Mouse (Mus musculus): ENCODE measurements around the gene Lif. TPM values are rescaled to one million over a fixed set of nuclear protein-coding genes. Genes with fewer than 3 reads are reported as not detected.

Lif gene
- 1 to 10 TPM; 1.3 to 2.1 TPM for total RNA-seq (2021)
- long read RNA-seq, experiment 1, partial matches to known transcripts = 0 of 2 reads
- long read RNA-seq, experiment 1, other reads (novel, unspliced or antisense) = 2 of 2 reads
- long read RNA-seq, experiment 2, partial matches to known transcripts = 2 of 3 reads
- long read RNA-seq, experiment 2, other reads (novel, unspliced or antisense) = 1 of 3 reads

DNA sequence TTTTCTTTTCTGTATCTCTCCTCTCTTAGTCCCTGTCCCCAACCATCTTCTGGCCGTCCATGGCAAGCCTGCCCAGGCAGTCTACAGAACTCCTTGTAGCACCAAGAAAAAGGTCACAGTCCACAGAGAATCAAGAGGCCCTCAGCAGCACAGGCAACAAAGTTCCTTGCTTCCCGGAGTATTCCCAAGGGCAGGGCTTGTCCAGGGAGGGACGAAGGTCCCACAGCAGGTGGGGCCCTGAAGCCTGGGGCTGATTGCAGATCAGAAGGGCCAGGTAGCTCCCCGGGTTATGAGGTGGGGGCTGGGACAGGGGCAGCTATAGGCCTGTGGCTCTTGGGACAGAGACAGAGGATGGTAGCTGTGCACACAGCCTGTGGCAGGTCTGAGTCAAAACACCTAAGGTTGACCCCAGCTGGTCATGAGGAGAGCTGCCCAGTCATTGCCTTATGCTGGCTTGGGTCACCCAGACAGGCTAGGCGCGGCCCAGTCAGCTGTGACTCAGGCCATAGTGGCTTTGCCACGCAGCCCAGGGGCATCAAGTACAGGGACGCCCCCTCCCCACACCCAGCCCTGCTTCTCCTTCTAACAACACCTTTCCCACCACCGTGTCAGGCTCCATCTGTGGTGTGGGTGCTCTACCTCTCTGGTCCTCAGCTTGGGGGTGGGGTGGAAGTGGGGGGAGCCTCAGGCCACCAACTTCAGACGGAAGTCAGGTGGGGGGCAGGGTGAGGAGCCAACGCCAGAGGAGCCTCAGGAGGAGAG is at the start of gene Lif:
Lif (plus strand) TSS at position 712 of the 762 bp plus-strand sequence.
- DNase-seq (ENCODE audit: low spot score in 2 of 2) = no peak

DNA sequence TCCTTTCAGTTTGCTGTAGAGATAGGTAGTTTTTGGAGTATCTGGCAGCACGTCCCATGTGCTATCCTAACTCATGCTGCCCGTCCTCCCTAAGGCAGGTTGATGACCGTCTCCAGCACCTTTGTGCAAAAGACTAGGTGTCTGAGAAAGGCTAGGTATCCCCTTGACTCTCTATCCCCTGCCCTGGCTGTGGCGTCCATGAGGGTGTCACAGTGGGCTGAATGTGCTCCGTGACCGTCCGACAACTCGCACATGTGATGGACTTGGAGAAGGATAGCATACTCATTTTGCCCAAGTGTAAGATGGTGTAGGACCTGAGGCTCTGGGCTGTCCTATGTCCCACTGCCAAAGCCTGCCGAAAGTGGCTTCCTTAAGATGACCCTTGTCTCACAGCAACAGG is 49.7 kb upstream of the Lif start:
- DNase-seq (ENCODE audit: low spot score in 2 of 2) = no peak

DNA sequence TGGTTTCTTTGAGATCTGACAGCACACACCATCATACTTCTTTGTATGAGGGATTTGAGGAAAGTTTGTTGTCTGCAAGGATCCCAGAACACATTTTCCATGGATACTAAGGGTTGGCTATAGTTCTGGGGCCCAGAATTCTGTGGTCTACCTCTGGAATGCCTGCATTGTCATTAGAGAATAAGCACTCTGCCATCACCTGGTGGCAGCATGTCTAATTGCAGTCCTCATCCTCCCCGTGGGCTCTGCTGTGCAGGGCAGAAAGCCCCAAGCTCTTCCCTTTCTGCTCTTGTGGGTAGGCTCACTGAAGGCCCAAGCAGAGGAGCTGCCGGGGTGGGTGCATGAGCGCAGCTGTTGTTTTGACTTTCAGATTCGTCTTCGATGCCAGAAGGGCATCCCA is 47.8 kb upstream of the Lif start:
- DNase-seq (ENCODE audit: low spot score in 2 of 2) = no peak

DNA sequence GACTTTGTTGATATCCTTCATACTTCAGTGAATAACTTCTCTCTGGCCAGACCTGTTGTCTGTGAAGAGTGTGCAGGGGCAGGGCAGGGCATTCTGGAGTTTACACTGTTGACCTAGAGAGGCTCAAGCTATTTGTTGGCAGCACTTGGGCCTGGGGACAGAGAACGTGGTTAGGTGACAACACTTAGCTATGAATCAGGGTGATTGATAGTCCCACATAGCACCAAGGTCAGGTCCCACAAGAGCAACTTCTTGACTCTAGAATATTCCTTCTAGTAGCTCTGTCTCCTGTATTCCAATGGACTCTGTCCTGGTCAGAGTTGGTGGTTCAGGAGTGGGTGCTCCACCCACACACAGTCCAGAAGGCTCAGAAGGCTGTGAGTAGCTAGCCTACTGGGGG is 46.6 kb upstream of the Lif start:
- DNase-seq (ENCODE audit: low spot score in 2 of 2) = no peak

DNA sequence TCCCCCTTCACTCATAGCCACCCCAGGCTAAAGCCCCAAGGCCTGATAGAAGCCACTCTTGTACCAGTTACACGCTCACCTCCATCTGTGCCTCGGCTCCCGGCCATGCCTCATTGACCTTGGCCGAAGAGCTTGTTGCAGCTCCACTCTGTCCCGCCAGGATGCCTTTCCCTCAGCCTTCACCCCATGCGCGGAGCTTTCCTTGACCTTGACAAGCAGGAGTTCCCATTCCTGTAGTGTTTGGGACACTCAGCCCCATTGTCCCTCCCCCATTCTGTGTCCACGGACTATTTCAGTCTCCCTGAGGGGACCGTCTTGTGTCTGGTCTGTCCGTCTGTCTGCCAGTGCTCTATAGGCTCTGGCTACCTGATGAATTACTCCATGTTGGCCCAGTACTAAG is 44.2 kb upstream of the Lif start:
- DNase-seq (ENCODE audit: low spot score in 2 of 2) = no peak

DNA sequence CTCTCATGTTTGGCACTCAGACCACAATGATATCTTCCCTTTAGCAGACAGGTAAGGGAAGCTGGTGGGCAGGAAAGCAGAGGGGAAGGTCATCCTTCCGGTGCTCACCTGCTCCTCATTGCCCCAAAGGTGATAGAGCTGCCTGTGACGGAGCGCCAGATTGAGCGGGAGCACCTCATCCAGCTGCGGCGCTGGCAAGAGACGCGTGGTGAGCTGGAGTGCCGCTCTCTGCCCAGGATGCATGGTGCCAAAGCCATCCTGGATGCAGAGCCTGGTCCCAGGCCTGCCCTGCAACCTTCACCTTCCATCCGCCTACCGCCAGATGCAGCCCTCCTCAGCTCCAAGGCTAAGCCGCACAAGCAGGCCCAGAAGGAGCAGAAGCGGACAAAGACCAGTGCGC is 42.8 kb upstream of the Lif start:
- DNase-seq (ENCODE audit: low spot score in 2 of 2) = no peak

DNA sequence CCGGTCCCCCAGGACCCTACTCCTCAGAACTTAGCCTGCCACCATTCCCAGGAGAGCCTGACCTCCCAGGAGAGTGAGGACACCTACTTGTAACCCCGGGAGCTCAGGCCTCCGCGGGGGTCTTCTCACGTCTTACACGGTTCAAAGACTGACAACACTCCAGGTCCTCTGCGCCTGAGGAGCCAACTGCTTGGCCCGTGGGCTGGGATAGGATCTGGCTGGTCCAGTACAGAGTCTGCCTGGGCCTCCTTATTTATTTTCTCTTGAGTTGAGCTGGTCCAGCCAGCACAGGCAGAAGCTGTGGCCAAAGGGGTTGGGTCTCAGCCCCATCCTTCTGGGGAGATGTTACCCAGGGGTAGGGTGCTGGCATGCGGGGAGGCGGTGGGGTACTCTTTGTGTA is 42.3 kb upstream of the Lif start:
- DNase-seq (ENCODE audit: low spot score in 2 of 2) = no peak

DNA sequence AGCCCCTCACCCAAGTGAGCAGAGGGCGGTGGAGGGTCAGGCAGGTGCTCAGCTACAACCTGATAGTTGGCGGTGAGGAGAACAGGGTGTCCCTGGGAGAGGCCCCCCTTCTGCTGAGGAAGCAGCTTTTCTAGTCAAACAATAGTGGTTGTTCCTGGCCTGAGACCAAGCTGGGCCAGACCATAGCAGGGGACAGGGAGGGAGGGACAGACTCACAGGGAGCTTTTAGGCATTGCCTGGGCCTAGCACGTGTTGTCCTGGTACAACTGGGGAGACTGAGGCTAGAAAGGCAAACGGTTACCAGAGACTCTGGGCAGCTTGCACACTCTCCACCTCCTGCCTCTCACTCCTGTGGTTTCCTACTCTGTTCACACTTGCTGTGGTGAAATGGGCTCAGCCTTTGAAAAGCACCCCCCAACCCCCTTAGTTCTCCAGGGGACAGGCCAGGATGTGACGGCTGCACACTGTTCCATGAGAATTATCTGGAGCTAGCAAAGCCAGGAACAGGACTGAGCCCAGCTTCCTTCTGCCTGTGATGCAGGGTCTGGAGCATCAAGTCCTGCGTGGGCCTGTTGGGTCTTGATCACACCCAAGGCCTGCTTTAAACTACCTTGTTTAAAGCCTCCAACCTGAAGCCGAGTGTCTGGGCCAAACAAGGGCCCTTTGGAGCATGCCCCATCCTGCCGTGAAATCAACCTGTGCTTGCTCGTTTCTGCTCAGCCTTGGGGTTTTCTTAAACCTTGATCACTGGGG is 40.9 kb upstream of the Lif start:
- no peak for DNase-seq (ENCODE audit: low spot score in 2 of 2)

DNA sequence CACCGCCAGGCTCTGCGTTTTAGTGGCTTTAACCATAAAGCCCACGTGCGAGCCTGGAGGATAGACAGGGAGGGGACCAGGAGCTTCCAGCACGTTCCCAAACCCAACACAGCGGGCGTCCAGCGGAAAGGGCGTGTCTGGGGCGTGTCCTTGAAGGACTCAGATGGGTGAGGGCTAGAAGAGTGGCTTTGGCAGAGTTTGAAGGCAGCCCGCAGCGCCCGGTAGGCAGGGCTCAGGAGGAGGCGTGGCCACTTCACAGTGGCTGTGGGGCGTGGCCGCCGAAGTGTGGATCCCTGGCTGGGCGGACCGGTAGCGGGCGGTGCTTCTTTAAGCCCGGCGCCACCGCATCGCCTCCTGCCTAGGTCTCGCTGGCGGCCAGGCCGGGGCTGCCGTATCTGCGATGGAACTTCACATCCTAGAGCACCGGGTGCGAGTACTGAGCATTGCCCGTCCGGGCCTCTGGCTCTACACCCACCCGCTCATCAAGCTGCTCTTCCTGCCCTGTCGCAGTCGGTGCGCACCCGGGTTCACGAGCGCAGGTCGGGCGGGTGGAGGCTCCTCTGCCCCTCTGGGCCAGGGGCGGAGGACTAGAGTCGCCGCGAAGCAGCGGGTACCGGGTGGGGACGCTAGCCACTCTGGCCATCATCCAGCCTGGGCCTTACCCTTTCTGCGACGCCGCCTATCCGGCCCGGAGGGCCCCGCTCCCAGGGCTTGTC is 39.3 kb upstream of the Lif start, which contains the start of gene Castor1:
Castor1 (plus strand) TSS at position 312 of the 716 bp plus-strand sequence.
- peak; percentile 62 to 83 for DNase-seq (ENCODE audit: low spot score in 2 of 2)

DNA sequence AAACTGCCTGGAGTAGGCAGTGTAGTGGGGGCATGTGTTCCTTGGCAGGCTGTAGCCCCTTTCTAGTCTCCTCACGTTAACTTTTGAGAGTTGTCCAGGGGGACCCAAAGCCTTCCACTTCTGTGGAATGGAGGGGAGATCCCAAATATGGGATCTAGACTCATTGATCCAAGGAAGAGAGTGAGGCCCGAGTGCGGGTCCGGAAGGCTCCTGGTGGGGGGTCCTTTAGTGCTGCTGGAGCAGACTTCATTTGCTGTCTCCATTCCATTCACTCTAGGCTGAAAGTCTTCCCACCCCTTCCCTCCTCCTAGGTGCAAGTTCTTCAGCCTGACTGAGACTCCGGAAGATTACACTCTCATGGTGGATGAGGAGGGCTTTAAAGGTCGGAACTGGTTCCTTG is 38.7 kb upstream of the Lif start:
- no peak for DNase-seq (ENCODE audit: low spot score in 2 of 2)

DNA sequence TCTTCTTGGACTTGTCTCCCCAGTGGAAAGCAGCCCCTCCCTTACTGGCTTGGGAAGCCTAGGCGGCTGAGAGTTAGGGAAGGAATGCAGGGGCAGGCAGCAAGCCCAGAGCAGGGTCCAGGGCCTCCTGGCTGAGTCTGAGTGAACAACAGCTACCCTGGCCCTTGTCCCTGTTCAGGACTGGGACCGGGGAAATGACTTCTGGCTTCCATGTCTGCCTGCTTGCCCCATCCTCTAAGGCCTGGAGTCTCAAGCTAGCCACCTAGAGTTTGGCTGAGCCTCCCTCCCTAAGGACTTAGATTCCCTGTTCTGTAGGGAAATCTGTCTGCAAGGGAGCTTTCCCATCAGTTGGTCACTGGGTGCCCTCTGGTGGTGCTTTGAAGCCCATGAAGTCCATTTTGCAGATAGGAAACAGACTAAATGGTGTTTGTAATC is 38.0 kb upstream of the Lif start:
- peak in 1 of 2 experiments; percentile 78 for DNase-seq (ENCODE audit: low spot score in 2 of 2)

DNA sequence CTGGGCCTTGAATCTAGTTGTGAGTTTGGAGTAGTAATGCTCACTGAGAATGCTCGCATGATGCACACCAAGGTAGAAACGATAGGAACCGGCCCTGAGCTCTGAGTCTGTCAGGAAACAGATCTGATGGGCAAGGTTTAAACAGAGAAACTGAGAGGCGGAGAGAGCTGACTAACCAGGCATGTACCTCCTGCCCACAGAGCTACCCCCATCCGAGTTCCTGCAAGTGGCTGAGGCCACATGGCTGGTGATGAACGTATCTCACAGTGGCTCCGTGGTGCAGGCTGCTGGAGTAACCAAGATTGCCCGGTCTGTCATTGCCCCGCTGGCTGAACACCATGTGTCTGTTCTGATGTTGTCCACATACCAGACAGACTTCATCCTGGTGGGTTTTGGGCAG is 37.4 kb upstream of the Lif start:
- no peak for DNase-seq (ENCODE audit: low spot score in 2 of 2)

DNA sequence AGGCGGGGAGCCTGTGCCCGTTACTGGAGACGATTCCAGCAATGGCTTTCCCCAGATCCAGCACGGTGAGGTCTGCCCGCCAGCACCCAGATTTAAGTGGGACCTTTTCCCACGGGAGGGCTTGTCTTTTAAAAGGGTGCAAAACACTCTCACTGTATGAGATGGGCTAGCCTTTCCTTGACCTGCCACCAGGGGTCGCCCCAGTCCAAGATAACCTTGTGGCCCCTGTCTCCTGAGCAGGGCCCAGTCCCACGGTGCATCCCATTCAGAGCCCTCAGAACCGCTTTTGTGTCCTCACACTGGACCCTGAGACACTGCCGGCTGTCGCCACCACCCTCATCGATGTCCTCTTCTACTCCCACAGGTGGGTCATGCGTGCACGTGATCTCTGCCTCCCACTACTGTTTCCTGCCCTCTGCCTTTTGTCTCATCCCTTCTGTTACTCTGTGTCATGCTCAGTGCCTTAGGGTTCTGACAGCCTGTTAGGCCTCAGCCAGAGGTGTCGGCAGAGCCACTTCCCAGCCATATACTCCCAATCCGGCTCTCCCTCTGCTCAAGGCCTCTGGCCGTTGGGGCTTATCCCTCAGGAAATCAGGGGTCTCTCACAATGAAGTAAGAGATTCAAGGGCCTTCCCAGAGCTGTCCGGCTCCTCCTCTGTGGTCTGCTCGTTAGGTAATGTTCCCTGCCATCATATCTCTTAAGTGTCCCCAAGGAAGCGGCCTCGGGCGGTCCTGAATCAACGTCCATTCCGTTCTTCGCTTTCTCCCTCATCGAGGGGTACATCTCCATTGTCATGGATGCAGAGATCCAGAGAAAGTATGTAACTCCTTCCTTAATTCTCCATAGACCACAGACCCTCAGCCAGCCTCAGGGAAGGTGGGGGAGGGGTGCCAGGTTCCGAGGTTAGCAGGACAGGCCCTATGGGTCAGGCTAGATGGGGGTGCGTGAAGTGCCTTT is 36.6 kb upstream of the Lif start:
- peak; percentile 78 to 82 for DNase-seq (ENCODE audit: low spot score in 2 of 2)

DNA sequence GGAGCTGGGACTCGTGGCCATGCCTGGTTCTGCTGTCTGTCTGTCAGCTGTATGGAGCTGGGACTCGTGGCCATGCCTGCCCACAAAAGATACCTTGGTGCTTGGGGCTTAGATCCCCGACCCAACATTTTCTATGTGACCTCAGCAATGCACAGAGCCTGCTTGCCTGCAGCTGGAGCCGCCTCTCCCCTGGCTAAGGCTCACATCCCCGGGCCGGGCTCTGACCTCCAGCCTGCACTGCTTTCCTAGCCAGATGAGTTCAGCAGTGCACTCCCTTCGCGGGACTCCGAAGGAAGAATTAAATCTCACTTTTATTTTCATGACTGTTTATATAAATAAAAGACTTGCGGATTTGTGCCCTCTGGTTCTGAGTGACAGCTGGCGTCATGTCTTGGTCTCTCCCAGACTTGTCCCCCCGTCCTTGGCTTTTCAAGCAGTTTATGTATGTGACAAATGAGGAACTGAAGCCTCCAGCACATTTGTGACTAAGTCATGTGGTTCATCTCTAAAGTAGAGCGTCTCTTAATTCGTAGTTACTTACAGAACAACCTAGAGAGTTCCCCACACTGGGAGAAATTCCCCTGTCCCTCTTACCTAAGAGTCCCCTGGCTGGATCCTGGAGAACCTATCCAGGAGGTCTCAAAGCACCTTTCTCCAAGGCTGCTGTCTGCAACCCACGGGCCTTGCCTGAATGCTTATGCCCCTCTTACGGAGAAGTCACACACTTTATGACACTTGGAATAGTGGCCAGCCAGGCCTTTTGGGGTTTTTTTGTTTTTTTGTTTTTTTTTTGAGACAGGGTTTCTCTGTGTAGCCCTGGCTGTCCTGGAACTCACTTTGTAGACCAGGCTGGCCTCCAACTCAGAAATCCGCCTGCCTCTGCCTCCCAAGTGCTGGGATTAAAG is 35.1 kb upstream of the Lif start:
- DNase-seq (ENCODE audit: low spot score in 2 of 2) = no peak

DNA sequence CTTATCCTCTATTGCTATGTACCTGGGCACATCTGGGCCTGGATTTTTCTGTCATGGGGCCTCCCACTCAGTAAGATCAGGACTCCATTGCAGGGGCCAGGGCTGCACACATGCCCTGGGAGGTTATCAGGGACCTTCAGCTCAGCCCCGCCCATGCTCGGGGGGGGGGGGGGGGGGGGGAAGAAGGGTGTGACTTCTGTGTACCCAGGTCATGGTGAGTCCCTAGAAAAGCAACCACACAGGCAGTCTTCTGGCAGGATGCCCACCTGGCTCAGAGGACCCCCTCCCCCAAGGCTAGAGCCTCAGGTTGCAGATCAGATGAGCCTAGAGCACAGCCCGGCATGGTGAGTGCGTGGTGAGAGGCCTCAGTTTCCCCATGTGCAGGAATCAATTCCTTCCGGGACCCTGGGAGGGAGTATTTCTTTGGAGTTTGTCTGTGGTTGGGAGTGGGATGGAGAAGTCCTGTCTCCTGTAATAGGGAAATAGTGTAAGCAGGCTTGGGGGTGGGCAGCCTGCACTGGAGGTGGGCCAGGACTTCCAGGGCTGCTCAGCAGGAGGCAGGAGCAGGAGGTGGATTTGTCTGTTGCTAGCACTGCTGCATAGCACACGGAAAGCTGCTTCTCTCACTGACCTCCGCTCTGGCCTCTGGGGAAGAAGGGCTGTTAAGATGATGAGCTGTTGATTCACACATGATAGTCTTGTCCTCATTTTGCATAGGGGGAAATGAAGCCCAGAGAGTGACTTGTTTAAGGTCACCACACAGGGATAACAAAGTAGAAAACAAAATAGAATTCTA is 33.8 kb upstream of the Lif start:
- no peak for DNase-seq (ENCODE audit: low spot score in 2 of 2)

DNA sequence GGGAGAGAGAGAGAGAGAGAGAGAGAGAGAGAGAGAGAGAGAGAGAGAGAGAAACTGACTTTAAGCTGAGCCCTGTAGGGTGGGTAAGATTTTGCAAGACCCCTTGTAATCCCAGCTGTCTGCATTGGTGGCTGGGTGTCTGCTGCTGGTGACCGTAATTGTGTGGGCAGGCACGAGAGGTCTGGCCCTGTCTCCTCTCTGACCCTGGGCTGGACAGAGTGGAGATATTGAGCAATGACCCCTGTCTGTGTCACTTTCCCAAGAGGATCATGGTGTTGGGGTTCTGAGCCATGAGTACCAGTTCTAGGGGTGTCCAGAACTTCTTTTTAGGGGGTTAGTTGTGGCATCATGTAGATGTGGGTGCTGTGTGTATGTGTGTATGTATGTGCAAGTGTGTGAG is 33.1 kb upstream of the Lif start:
- no peak for DNase-seq (ENCODE audit: low spot score in 2 of 2)

DNA sequence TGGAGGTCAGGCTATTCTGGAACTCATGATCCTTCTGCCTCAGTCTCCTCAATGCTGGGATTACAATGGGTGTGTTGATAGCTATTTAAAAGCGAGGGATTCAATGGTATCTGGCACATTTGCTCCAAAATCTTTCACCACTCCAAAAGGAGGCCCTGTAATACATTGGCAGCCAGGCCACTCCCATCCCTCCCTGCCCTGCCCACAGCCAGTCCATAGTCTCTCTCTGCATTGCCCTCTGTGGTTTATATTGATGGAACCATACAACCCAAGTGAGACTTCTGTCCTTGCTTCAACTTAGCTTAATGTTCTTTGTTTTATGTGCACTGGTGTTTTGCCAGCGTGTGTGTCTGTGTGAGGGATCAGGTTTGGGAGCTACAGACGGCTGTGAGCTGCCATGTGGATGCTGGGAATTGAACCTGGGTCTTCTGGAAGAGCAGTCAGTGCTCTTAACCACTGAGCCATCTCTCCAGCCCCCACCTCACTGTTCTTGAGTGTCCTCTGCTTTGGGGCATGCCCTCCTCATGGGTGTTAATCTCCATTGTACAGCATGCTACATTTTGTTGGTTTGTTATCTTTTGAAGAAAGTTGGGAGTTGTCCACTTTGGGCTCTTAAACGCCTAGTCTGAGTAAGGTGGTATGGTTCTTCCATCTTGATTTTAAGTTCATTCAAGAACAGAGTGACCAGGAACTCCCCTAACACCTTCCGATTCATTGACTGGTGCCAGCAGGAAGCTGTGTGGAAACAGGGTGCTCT is 30.6 kb upstream of the Lif start:
- no peak for DNase-seq (ENCODE audit: low spot score in 2 of 2)

DNA sequence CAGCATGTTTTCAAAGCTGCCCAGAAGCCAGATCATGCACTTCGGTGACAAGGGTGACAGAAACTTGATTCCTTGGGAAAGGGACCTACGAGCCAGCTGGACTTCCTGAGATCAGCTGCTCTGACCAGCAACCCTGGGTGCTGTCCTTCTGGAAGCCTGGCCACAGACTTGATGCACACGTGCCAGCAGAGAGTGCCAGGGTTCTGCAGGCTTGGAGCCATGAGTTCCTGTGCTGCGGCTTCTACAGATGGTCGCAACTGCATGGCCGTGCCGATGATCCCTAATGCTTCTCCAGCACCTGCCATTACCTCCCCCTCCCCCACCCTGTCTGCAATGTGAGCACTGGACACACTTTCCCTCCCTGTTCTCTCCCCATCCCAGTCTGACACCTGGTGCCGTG is 28.9 kb upstream of the Lif start:
- DNase-seq (ENCODE audit: low spot score in 2 of 2) = peak in 1 of 2 experiments; percentile 67
